Mouse (Mus musculus) heart, adult 2 months (tissue): Measurements from ENCODE around the gene Zfp473. TPM values are rescaled to one million over a fixed set of nuclear protein-coding genes. Genes with fewer than 3 reads are reported as not detected.

ENCODE experiments used
- DNase-seq, 2 experiments: peaks; one replicate each; pipeline ENCODE4 v3.0.0; 2021
- H3K27ac ChIP-seq: fragments of 200-600 bp; 2 replicates; pipeline ENCODE4 v1.8.1; 2022
- H3K27me3 ChIP-seq: fragments of 200-500 bp; 2 replicates; pipeline ENCODE4 v1.6.1; 2012; ENCODE audit warnings: mild to moderate bottlenecking, low read length, inconsistent platforms, mixed read lengths; ENCODE audit not compliant: control insufficient read depth, insufficient read depth
- H3K36me3 ChIP-seq: fragments of 200-500 bp; 2 replicates; pipeline ENCODE4 v1.6.1; 2012; ENCODE audit warnings: low read length, inconsistent platforms; ENCODE audit not compliant: control insufficient read depth, insufficient read depth
- H3K4me1 ChIP-seq: fragments of 200-500 bp; 2 replicates; pipeline ENCODE4 v1.6.1; 2011; ENCODE audit warnings: low read length; ENCODE audit not compliant: control insufficient read depth, insufficient read depth
- H3K4me3 ChIP-seq: fragments of 200-600 bp; 2 replicates; pipeline ENCODE4 v1.8.1; 2022
- H3K79me2 ChIP-seq: fragments of 200-500 bp; replicated peaks from 2 replicates; pipeline ENCODE4 v1.6.1; 2012; ENCODE audit warnings: mild to moderate bottlenecking, inconsistent platforms, low read length, moderate library complexity, mixed read lengths; ENCODE audit not compliant: control insufficient read depth, insufficient read depth
- H3K9ac ChIP-seq: fragments of 200-500 bp; 2 replicates; pipeline ENCODE4 v1.6.1; 2012; ENCODE audit warnings: low read depth, mild to moderate bottlenecking, control low read depth, inconsistent platforms, low read length, mixed read lengths
- CTCF ChIP-seq: fragments of 200-600 bp; IDR thresholded peaks from 2 replicates; pipeline ENCODE4 v1.8.1; 2022; ENCODE audit warnings: antibody characterized with exemption, mild to moderate bottlenecking, moderate library complexity
- EP300 ChIP-seq: fragments of 200-500 bp; IDR thresholded peaks from 2 replicates; pipeline ENCODE4 v1.6.1; 2011; ENCODE audit warnings: low read depth, low read length, control low read depth; ENCODE audit not compliant: insufficient read depth
- POLR2A ChIP-seq: fragments of 200-500 bp; IDR thresholded peaks from 2 replicates; pipeline ENCODE4 v1.6.1; 2011; ENCODE audit warnings: mild to moderate bottlenecking, low read depth, low read length, control low read depth; ENCODE audit not compliant: insufficient read depth
- WGBS: fragments of 180-500 bp; shearing (Covaris S2); methylation state at CpG from one replicate; pipeline ENCODE4 v1.1.7; 2018; 5-methylcytosine and 5-hydroxymethylcytosine counted together
- intact Hi-C: fragments of 180-260 bp; cut with DNase I; formaldehyde crosslinking; loops from one replicate; pipeline ENCODE4 v1.15.1; 2025
- polyA plus RNA-seq: library from polyadenylated mRNA; depleted of rRNA; stranded (reverse); fragments of >200 nt; gene quantifications from 2 replicates; pipeline ENCODE4 v1.2.3, GENCODE M21; 2012; rRNA removed
- total RNA-seq, 2 experiments: library from RNA; stranded (reverse); gene quantifications; 2 replicates each; pipeline ENCODE4 v1.2.3; 2021

Gene Zfp473
- total and polyA plus RNA-seq, 3 experiments = 0.12 TPM; not detected in 2

GRCm38 (mm10) chr7:44685531-44686402 lies 65.1 kb downstream of the Zfp473 start:
- intact Hi-C loops = no loop called here
- Histone ChIP-seq H3K4me1 (no peaks in the 10 kb centered on the region), H3K9ac (no peak overlapping the region), H3K27ac (peak overlapping the region; percentile 45), H3K4me3 (no peak overlapping the region), H3K27me3 (no peaks in the 10 kb centered on the region), H3K79me2 (no peaks in the 10 kb centered on the region), H3K36me3 (no peaks in the 10 kb centered on the region)
- DNase-seq = no peak
- 41% methylated on average over 17 of the region's 17 CpGs for WGBS
- TF ChIP-seq POLR2A (no peak), CTCF (no peak), EP300 (no peak)

DNA sequence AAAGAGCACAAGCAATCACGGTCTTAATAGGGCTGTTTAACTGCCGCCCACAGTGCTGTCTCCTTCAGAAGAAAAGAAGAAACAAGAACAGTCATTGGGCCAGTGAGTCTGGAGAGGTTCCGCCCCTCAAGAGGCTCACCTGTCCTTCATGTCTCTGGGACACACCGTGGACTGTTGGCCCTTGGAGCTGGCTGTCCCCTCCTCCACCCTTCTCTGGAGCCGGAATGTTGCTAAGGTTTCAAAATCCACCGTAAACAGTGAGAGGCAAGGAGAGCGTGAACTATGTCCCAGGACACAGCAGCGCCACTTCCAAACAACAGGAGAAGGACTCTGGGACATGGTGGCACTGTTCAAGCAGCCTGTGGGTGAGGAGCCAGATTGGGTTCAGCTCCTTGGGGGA lies 67.2 kb downstream of the Zfp473 start:
- peak in 1 of 2 experiments; percentile 70 for DNase-seq
- 58% methylated on average over 8 of the region's 8 CpGs for WGBS
- no peaks in the 10 kb centered on the region for H3K4me1 ChIP-seq
- H3K36me3 ChIP-seq = no peaks in the 10 kb centered on the region
- H3K79me2 ChIP-seq = no peaks in the 10 kb centered on the region
- H3K4me3 ChIP-seq = no peak overlapping the region
- no peak for TF ChIP-seq CTCF
- TF ChIP-seq EP300 = peak; percentile 83
- TF ChIP-seq POLR2A = peak; percentile 37; the same call in 1 of the 2 replicates
- no peaks in the 10 kb centered on the region for H3K27me3 ChIP-seq
- intact Hi-C loops = no loop called here
- H3K9ac ChIP-seq = no peak overlapping the region
- H3K27ac ChIP-seq = peak overlapping the region; percentile 81

Other genes starting within 250 kb of the Zfp473 start
- gene Mybpc2, start 226.4 kb downstream of the Zfp473 start, total RNA-seq = 10 to 100 TPM; 13.1 to 16.7 TPM
- gene Mybpc2, start 226.4 kb downstream of the Zfp473 start, polyA plus RNA-seq = 7.1 and 10.8 TPM in 2 replicates
- gene Spib, start 219.0 kb downstream of the Zfp473 start, total RNA-seq = under 1 TPM; 0.31 to 0.75 TPM
- 0.88 and 3.1 TPM in 2 replicates for gene Spib, start 219.0 kb downstream of the Zfp473 start, polyA plus RNA-seq
- 10 to 100 TPM; 10.8 to 11.7 TPM for gene Pold1, start 202.2 kb downstream of the Zfp473 start, total RNA-seq
- 12.9 and 15.5 TPM in 2 replicates for gene Pold1, start 202.2 kb downstream of the Zfp473 start, polyA plus RNA-seq
- gene Nr1h2, start 197.1 kb downstream of the Zfp473 start, total RNA-seq = 10 to 100 TPM; 49.7 to 53.7 TPM
- gene Nr1h2, start 197.1 kb downstream of the Zfp473 start, polyA plus RNA-seq = 65.7 and 84.8 TPM in 2 replicates
- 1 to 10 TPM in 1 of 2 experiments, under 1 TPM in 1; 0.76 to 1.3 TPM for gene Napsa, start 178.7 kb downstream of the Zfp473 start, total RNA-seq
- 1.8 and 4.7 TPM in 2 replicates for gene Napsa, start 178.7 kb downstream of the Zfp473 start, polyA plus RNA-seq
- 1 to 10 TPM; 2.2 to 2.9 TPM for gene Kcnc3, start 160.4 kb downstream of the Zfp473 start, total RNA-seq
- 1.3 and 3.0 TPM in 2 replicates for gene Kcnc3, start 160.4 kb downstream of the Zfp473 start, polyA plus RNA-seq
- gene Myh14, start 80.2 kb downstream of the Zfp473 start, total RNA-seq = 10 to 100 TPM; 79.4 to 96.6 TPM
- gene Myh14, start 80.2 kb downstream of the Zfp473 start, polyA plus RNA-seq = 23.1 and 24.8 TPM in 2 replicates
- gene Izumo2, start 42.3 kb downstream of the Zfp473 start, total RNA-seq = not detected
- not detected in 2 replicates for gene Izumo2, start 42.3 kb downstream of the Zfp473 start, polyA plus RNA-seq
- 10 to 100 TPM; 23.3 to 26.7 TPM for gene Vrk3, start 2.6 kb downstream of the Zfp473 start, total RNA-seq
- gene Vrk3, start 2.6 kb downstream of the Zfp473 start, polyA plus RNA-seq = 36.3 and 41.3 TPM in 2 replicates
- gene Nup62, start 65.0 kb upstream of the Zfp473 start, total RNA-seq = 10 to 100 TPM; 27.1 to 28.0 TPM
- 36.0 and 36.6 TPM in 2 replicates for gene Nup62, start 65.0 kb upstream of the Zfp473 start, polyA plus RNA-seq
- gene Il4i1, start 65.3 kb upstream of the Zfp473 start, total RNA-seq = under 1 TPM; 0.61 to 0.70 TPM
- gene Il4i1, start 65.3 kb upstream of the Zfp473 start, polyA plus RNA-seq = 1.3 and 1.5 TPM in 2 replicates
- gene Atf5, start 65.6 kb upstream of the Zfp473 start, total RNA-seq = 10 to 100 TPM; 60.2 to 63.4 TPM
- 42.3 and 73.6 TPM in 2 replicates for gene Atf5, start 65.6 kb upstream of the Zfp473 start, polyA plus RNA-seq
- gene Akt1s1, start 97.9 kb upstream of the Zfp473 start, total RNA-seq = 10 to 100 TPM; 62.6 to 72.8 TPM
- gene Akt1s1, start 97.9 kb upstream of the Zfp473 start, polyA plus RNA-seq = 53.8 and 63.0 TPM in 2 replicates
- gene Tbc1d17, start 98.0 kb upstream of the Zfp473 start, total RNA-seq = 10 to 100 TPM; 29.6 to 46.6 TPM
- gene Tbc1d17, start 98.0 kb upstream of the Zfp473 start, polyA plus RNA-seq = 56.0 and 61.9 TPM in 2 replicates
- 10 to 100 TPM; 15.3 to 19.6 TPM for gene Pnkp, start 106.1 kb upstream of the Zfp473 start, total RNA-seq
- gene Pnkp, start 106.1 kb upstream of the Zfp473 start, polyA plus RNA-seq = 20.2 and 30.1 TPM in 2 replicates
- 100 to 1,000 TPM; 155 to 172 TPM for gene Ptov1, start 118.7 kb upstream of the Zfp473 start, total RNA-seq
- 293 and 317 TPM in 2 replicates for gene Ptov1, start 118.7 kb upstream of the Zfp473 start, polyA plus RNA-seq
- gene Med25, start 141.7 kb upstream of the Zfp473 start, total RNA-seq = 10 to 100 TPM; 70.0 to 85.8 TPM
- gene Med25, start 141.7 kb upstream of the Zfp473 start, polyA plus RNA-seq = 107 and 121 TPM in 2 replicates
- 10 to 100 TPM; 16.3 to 17.1 TPM for gene Fuz, start 145.0 kb upstream of the Zfp473 start, total RNA-seq
- gene Fuz, start 145.0 kb upstream of the Zfp473 start, polyA plus RNA-seq = 25.2 and 31.6 TPM in 2 replicates
- gene Ap2a1, start 178.4 kb upstream of the Zfp473 start, total RNA-seq = 10 to 100 TPM; 63.3 to 67.6 TPM
- gene Ap2a1, start 178.4 kb upstream of the Zfp473 start, polyA plus RNA-seq = 56.1 and 68.1 TPM in 2 replicates
- gene Tsks, start 192.2 kb upstream of the Zfp473 start, total RNA-seq = not detected
- gene Tsks, start 192.2 kb upstream of the Zfp473 start, polyA plus RNA-seq = 0.26 and 1.5 TPM in 2 replicates
- 1 to 10 TPM; 1.5 to 2.1 TPM for gene Cpt1c, start 223.8 kb upstream of the Zfp473 start, total RNA-seq
- gene Cpt1c, start 223.8 kb upstream of the Zfp473 start, polyA plus RNA-seq = 8.4 and 9.7 TPM in 2 replicates
- 10 to 100 TPM; 85.4 to 98.0 TPM for gene Prmt1, start 235.5 kb upstream of the Zfp473 start, total RNA-seq
- 96.7 and 139 TPM in 2 replicates for gene Prmt1, start 235.5 kb upstream of the Zfp473 start, polyA plus RNA-seq
- 10 to 100 TPM; 24.4 to 26.0 TPM for gene Irf3, start 246.6 kb upstream of the Zfp473 start, total RNA-seq
- gene Irf3, start 246.6 kb upstream of the Zfp473 start, polyA plus RNA-seq = 55.6 and 62.6 TPM in 2 replicates
- 10 to 100 TPM in 1 of 2 experiments, 1 to 10 TPM in 1; 9.5 to 11.5 TPM for gene Bcl2l12, start 247.7 kb upstream of the Zfp473 start, total RNA-seq
- gene Bcl2l12, start 247.7 kb upstream of the Zfp473 start, polyA plus RNA-seq = 16.8 and 19.2 TPM in 2 replicates